Mouse (Mus musculus): ENCODE data around the gene Tmem200b. TPM values are rescaled to one million over a fixed set of nuclear protein-coding genes. Genes with fewer than 3 reads are reported as not detected.

Tmem200b gene
- polyA plus RNA-seq (2014; fragmentation: Nextera tagmentation; extraction: Ambion mirVana): 0.79 and 0.84 TPM in 2 replicates

DNA sequence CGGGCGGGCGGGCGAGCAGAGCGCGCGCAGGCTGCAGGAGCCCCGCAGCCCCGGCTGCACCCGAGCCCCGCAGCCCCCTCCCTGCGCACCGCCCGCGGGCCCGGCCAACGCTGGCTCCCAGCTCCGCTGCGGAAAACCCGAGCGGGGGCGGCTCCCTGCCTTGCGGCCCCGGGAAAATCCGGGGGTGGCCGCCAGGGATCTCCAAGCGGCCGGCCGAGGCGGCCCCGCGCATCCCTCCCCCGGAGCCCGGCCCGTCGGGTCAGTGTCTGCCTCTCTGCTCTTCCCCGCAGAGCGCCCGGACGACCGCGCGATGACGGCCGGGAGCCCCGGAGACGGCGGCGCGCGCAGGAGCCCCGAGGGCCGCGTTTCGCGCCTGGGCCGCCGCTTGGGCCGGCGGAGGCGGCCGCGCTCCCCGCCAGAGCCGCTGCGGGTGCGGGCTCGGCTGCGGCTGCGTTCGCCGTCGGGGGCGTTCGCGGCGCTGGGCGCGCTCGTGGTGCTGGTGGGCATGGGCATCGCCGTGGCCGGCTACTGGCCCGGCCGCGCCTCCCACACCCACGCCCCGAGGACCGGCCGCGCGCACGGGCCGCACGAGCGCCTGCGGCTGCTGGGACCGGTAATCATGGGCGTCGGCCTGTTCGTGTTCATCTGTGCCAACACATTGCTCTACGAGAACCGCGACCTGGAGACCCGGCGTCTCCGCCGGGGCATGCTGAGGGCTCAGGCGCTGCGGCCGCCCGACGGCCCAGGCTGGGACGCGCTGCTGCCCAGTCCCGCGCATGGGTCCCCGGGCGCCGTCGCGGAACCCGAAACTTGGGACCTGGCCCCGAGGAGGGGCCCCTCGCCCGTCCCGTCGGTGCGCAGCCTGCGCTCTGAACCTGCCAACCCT is at the start of gene Tmem200b:
Gene Tmem200b (plus strand): TSS at position 311 of the 886 bp plus-strand sequence.
- Histone ChIP-seq H3K9me3 (ENCODE audit: control insufficient read depth, low read length) (no peaks in the 10 kb centered on the region), H3K27me3 (ENCODE audit: control insufficient read depth, insufficient read depth, low read length) (peaks cover 72% of the 10 kb centered on the region), H3K27ac (ENCODE audit: low read depth, low read length) (no peak within 1 kb of the TSS), H3K9ac (ENCODE audit: low read length) (peak within 1 kb of the TSS; percentile 45), H3K4me3 (ENCODE audit: low read depth, low read length) (peak within 1 kb of the TSS; percentile 45), H3K4me1 (ENCODE audit: control insufficient read depth, insufficient read depth, low read length) (peaks cover 29% of the 10 kb centered on the region), H3K4me2 (peak within 1 kb of the TSS; percentile 61), H3K36me3 (ENCODE audit: control insufficient read depth, insufficient read depth, low read length) (peaks cover 19% of the 10 kb centered on the region)
- peak; percentile 4; the same call in 1 of the 2 replicates for ATAC-seq (ENCODE audit: low FRiP score)
- 2% methylated on average over 111 of the region's 130 CpGs for WGBS
- DNase-seq (ENCODE audit: low spot score, missing footprints): peak; percentile 90

DNA sequence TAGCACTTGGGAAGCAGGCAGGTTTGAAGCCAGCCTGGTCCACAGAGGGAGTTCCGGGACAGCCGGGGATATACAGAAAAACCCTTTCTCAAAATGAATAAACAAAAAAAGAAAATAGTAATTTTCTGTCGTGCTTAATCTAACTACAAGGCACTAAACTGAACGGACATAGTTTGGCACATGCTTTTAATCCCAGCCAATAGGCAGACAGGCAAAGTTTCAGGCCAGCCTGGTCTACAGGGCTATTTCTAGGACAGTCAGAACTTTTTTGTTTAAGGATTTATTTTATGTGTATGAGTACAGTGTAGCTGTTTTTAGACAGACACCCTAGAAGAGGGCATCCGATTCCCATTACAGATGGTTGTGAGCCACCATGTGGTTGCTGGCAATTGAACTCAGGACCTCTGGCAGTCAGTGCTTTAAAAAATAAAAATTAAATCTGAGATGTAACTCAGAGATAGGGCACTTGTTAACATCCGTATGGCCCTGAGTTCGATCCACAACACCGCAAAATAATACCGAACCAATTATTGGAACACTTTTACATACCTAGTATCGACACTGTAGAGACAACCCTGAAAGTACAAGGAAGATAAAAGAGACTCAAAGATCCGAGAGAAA is 48.8 kb upstream of the Tmem200b start:
- Histone ChIP-seq H3K27ac (ENCODE audit: low read depth, low read length) (peak overlapping the region; percentile 72), H3K27me3 (ENCODE audit: control insufficient read depth, insufficient read depth, low read length) (no peaks in the 10 kb centered on the region), H3K4me1 (ENCODE audit: control insufficient read depth, insufficient read depth, low read length) (peaks cover 20% of the 10 kb centered on the region), H3K9ac (ENCODE audit: low read length) (peak overlapping the region; percentile 86), H3K36me3 (ENCODE audit: control insufficient read depth, insufficient read depth, low read length) (no peaks in the 10 kb centered on the region), H3K4me2 (peak overlapping the region; percentile 50), H3K4me3 (ENCODE audit: low read depth, low read length) (peak overlapping the region; percentile 99), H3K9me3 (ENCODE audit: control insufficient read depth, low read length) (no peaks in the 10 kb centered on the region)
- 12% methylated on average over 11 of the region's 11 CpGs for WGBS
- DNase-seq (ENCODE audit: low spot score, missing footprints): peak; percentile 86
- ATAC-seq (ENCODE audit: low FRiP score): peak; percentile 23

DNA sequence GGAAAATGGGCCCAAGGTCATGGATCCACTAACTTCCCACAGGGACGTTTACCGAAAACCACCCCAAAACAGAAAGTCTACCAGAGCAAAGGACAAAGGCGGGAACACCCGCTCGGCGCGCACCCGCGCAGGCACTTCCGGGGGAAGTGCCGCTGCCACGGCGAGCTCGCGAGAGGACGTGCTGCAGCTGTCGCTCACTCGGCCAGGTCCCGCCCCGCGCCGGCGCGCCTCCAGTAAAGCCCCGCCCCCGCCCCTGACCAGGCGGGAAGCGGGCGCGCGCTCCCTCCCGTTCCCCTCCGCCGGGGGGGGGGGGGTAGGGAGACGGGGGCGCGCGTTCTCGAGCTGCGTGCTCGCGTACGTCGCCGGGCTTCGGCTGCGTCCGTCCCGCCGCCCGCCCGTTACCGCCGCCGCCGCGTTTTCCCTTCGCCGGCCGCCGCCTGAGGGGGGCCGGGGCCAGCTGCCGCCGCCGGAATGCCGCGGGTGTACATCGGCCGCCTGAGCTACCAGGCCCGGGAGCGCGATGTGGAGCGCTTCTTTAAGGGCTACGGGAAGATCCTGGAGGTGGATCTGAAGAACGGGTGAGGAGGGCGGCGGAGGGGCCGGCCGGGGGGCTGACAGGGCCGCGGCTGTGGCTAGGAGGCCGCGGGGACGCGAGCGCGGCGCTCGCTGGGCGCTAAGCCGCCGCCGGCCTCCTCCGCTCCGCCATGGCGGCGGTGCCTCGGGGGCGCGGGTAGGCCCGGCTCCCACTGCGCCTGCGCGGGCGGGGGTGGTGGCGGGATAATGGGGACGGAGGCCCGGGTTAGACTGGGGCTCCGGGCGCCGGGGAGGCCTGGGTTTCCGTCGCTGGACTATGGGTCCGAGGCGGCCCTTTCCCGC is 48.0 kb upstream of the Tmem200b start, which contains the start of gene Srsf4:
Gene Srsf4 (plus strand): TSS at position 325 of the 876 bp plus-strand sequence.
- DNase-seq (ENCODE audit: low spot score, missing footprints) (peak; percentile 99), ATAC-seq (ENCODE audit: low FRiP score) (peak; percentile 96)
- Histone ChIP-seq H3K4me3 (ENCODE audit: low read depth, low read length) (peak within 1 kb of the TSS; percentile 99), H3K4me2 (peak within 1 kb of the TSS; percentile 76), H3K9ac (ENCODE audit: low read length) (peak within 1 kb of the TSS; percentile 100), H3K9me3 (ENCODE audit: control insufficient read depth, low read length) (no peaks in the 10 kb centered on the region), H3K27ac (ENCODE audit: low read depth, low read length) (peak within 1 kb of the TSS; percentile 100), H3K36me3 (ENCODE audit: control insufficient read depth, insufficient read depth, low read length) (no peaks in the 10 kb centered on the region), H3K27me3 (ENCODE audit: control insufficient read depth, insufficient read depth, low read length) (no peaks in the 10 kb centered on the region), H3K4me1 (ENCODE audit: control insufficient read depth, insufficient read depth, low read length) (peaks cover 23% of the 10 kb centered on the region)
- WGBS: under 1% methylated on average over 95 of the region's 116 CpGs

- H3K27me3 ChIP-seq (ENCODE audit: control insufficient read depth, insufficient read depth, low read length): no peaks in the 10 kb centered on the region
- H3K4me2 ChIP-seq: peak overlapping the region; percentile 76
- no peaks in the 10 kb centered on the region for H3K36me3 ChIP-seq (ENCODE audit: control insufficient read depth, insufficient read depth, low read length)
- no peaks in the 10 kb centered on the region for H3K9me3 ChIP-seq (ENCODE audit: control insufficient read depth, low read length)
- peak overlapping the region; percentile 99 for H3K4me3 ChIP-seq (ENCODE audit: low read depth, low read length)
- H3K27ac ChIP-seq (ENCODE audit: low read depth, low read length): peak overlapping the region; percentile 100
- ATAC-seq (ENCODE audit: low FRiP score) (no peak), DNase-seq (ENCODE audit: low spot score, missing footprints) (no peak)
- H3K4me1 ChIP-seq (ENCODE audit: control insufficient read depth, insufficient read depth, low read length): peaks cover 23% of the 10 kb centered on the region
- H3K9ac ChIP-seq (ENCODE audit: low read length): peak overlapping the region; percentile 100
- WGBS: under 1% methylated on average over 20 of the region's 20 CpGs
These were observed 47.4 kb upstream of the Tmem200b start for GRCm38 (mm10) chr4:131874169-131874536.

DNA sequence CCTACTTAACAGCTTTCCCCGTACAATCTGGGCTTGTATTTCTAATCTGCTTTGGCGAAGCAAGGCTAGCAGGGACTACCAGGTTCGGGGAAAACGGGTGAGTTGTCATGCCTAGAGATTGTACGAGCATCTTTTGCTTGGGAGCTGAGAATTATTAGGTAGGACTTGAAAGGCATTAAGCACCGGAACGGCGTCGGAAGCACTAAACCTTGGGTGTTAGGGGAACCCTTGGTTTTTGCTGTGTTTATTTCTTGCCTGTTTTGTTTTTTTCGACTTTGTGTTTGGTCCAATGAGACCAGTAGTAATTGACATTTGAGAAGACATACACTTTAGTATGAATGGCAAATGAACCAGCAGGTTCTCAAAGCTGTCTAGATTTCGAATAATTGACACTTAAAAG is 47.0 kb upstream of the Tmem200b start:
- H3K4me1 ChIP-seq (ENCODE audit: control insufficient read depth, insufficient read depth, low read length): peaks cover 23% of the 10 kb centered on the region
- DNase-seq (ENCODE audit: low spot score, missing footprints) (peak; percentile 88), ATAC-seq (ENCODE audit: low FRiP score) (no peak)
- H3K9me3 ChIP-seq (ENCODE audit: control insufficient read depth, low read length): no peaks in the 10 kb centered on the region
- H3K36me3 ChIP-seq (ENCODE audit: control insufficient read depth, insufficient read depth, low read length): no peaks in the 10 kb centered on the region
- H3K9ac ChIP-seq (ENCODE audit: low read length): peak overlapping the region; percentile 100
- peak overlapping the region; percentile 76 for H3K4me2 ChIP-seq
- H3K27ac ChIP-seq (ENCODE audit: low read depth, low read length): peak overlapping the region; percentile 100; the same call in 1 of the 2 replicates
- no peaks in the 10 kb centered on the region for H3K27me3 ChIP-seq (ENCODE audit: control insufficient read depth, insufficient read depth, low read length)
- H3K4me3 ChIP-seq (ENCODE audit: low read depth, low read length): peak overlapping the region; percentile 99
- WGBS: 5% methylated on average over 11 of the region's 11 CpGs

GRCm38 (mm10) chr4:131875242-131875641 is 46.3 kb upstream of the Tmem200b start:
- peak overlapping the region; percentile 99 for H3K4me3 ChIP-seq (ENCODE audit: low read depth, low read length)
- H3K27me3 ChIP-seq (ENCODE audit: control insufficient read depth, insufficient read depth, low read length): no peaks in the 10 kb centered on the region
- DNase-seq (ENCODE audit: low spot score, missing footprints) (no peak), ATAC-seq (ENCODE audit: low FRiP score) (no peak)
- peak overlapping the region; percentile 100 for H3K9ac ChIP-seq (ENCODE audit: low read length)
- no peaks in the 10 kb centered on the region for H3K9me3 ChIP-seq (ENCODE audit: control insufficient read depth, low read length)
- H3K4me2 ChIP-seq: peak overlapping the region; percentile 76
- H3K27ac ChIP-seq (ENCODE audit: low read depth, low read length): no peak overlapping the region
- H3K36me3 ChIP-seq (ENCODE audit: control insufficient read depth, insufficient read depth, low read length): no peaks in the 10 kb centered on the region
- WGBS: 43% methylated on average over 3 of the region's 3 CpGs
- H3K4me1 ChIP-seq (ENCODE audit: control insufficient read depth, insufficient read depth, low read length): peaks cover 23% of the 10 kb centered on the region

DNA sequence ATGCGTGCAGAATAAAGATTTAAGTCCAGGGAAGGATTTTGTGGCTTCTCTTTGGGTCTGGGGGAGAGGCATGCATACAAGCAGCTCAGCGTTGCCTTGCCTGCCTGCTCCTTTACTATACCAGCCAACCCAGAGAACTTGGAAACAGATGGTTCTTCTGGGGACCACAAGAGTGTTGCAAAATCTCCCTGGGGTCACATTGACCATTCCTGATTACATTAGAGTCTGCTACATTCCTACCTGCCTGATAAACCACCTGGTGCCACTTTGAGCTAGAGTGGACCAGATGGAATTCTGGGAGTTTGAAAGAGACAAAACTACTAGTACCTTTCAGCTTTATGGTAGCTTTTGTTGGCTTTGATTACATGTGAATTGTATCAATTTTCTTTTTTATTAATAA is 44.7 kb upstream of the Tmem200b start:
- no peaks in the 10 kb centered on the region for H3K9me3 ChIP-seq (ENCODE audit: control insufficient read depth, low read length)
- H3K4me3 ChIP-seq (ENCODE audit: low read depth, low read length): no peak overlapping the region
- peaks cover 23% of the 10 kb centered on the region for H3K4me1 ChIP-seq (ENCODE audit: control insufficient read depth, insufficient read depth, low read length)
- no peak overlapping the region for H3K27ac ChIP-seq (ENCODE audit: low read depth, low read length)
- ATAC-seq (ENCODE audit: low FRiP score) (no peak), DNase-seq (ENCODE audit: low spot score, missing footprints) (no peak)
- H3K27me3 ChIP-seq (ENCODE audit: control insufficient read depth, insufficient read depth, low read length): no peaks in the 10 kb centered on the region
- H3K36me3 ChIP-seq (ENCODE audit: control insufficient read depth, insufficient read depth, low read length): no peaks in the 10 kb centered on the region
- H3K9ac ChIP-seq (ENCODE audit: low read length): no peak overlapping the region
- 73% methylated on average over 2 of the region's 2 CpGs for WGBS
- no peak overlapping the region for H3K4me2 ChIP-seq

DNA sequence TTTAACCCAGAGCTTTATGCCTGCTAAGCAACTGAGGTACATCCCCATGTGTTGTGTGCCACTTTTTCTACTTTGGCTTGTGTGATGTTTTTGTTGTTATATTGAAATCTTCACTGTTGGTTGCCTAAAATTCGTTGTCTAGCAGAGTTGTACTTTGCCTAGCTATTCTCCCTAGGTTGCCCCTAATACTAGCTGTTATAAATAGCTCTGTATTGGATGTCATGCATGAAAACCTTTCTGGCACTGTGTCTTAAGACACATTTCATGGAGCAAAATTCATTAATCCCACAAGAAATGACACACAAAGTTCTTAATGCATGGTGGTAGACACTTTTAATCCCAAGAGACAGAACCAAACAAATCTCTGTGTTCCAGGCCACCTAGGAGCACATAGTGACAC is 41.9 kb upstream of the Tmem200b start:
- ATAC-seq (ENCODE audit: low FRiP score): no peak
- no peak overlapping the region for H3K9ac ChIP-seq (ENCODE audit: low read length)
- no peak for DNase-seq (ENCODE audit: low spot score, missing footprints)
- H3K4me2 ChIP-seq: no peak overlapping the region
- WGBS: 81% methylated on average over 1 of the region's 1 CpGs
- no peaks in the 10 kb centered on the region for H3K27me3 ChIP-seq (ENCODE audit: control insufficient read depth, insufficient read depth, low read length)
- H3K9me3 ChIP-seq (ENCODE audit: control insufficient read depth, low read length): no peaks in the 10 kb centered on the region
- H3K4me3 ChIP-seq (ENCODE audit: low read depth, low read length): no peak overlapping the region
- H3K27ac ChIP-seq (ENCODE audit: low read depth, low read length): no peak overlapping the region
- no peaks in the 10 kb centered on the region for H3K36me3 ChIP-seq (ENCODE audit: control insufficient read depth, insufficient read depth, low read length)
- peaks cover 25% of the 10 kb centered on the region for H3K4me1 ChIP-seq (ENCODE audit: control insufficient read depth, insufficient read depth, low read length)

All from midbrain, embryonic 11.5 days (tissue).